Mouse (Mus musculus): ENCODE measurements around the gene Napsa.

GRCm38 (mm10) chr7:44548497-44549087 is 23.6 kb upstream of the Napsa start, which contains the start of gene Pold1:
- peak; percentile 87 for TF ChIP-seq CTCF (IDR thresholded peaks at IDR 0.05; ENCODE audit: insufficient read depth, low read depth, low read length)
- 0 out of 2 replicates have a peak, but pooled peaks have one; percentile 16 for TF ChIP-seq POLR2A (IDR thresholded peaks at IDR 0.05; ENCODE audit: insufficient read depth, low read depth, low read length)
